Mouse (Mus musculus) limb, embryonic 15.5 days (tissue): Measurements from ENCODE around the gene Kcnf1. TPM values are rescaled to one million over a fixed set of nuclear protein-coding genes. Genes with fewer than 3 reads are reported as not detected.
A peak's percentile ranks its signal among the peaks of the same experiment; 100 is the strongest.

Experiments
- ATAC-seq: fragments of 200-750 bp; cut with Nextera tagmentation; 2 replicates; pipeline ENCODE4 v1.8.0; 2017; ENCODE audit warnings: low read depth, moderate TSS enrichment; ENCODE audit not compliant: insufficient number of reproducible peaks, low FRiP score, low TSS enrichment
- H3K27ac ChIP-seq: fragments of 300-500 bp; sonication (generic); 2 replicates; pipeline ENCODE4 v1.5.1; 2015; ENCODE audit warnings: moderate library complexity, mild to moderate bottlenecking, inconsistent platforms
- H3K27me3 ChIP-seq: fragments of 300-500 bp; sonication (generic); 2 replicates; pipeline ENCODE4 v1.6.1; 2015; ENCODE audit warnings: inconsistent platforms
- H3K36me3 ChIP-seq: fragments of 300-500 bp; sonication (generic); 2 replicates; pipeline ENCODE4 v1.6.1; 2015; ENCODE audit warnings: inconsistent platforms
- H3K4me1 ChIP-seq: fragments of 300-500 bp; sonication (generic); 2 replicates; pipeline ENCODE4 v1.6.1; 2015; ENCODE audit warnings: inconsistent platforms
- H3K4me2 ChIP-seq: fragments of 300-500 bp; sonication (generic); 2 replicates; pipeline ENCODE4 v1.6.1; 2015; ENCODE audit warnings: mild to moderate bottlenecking, inconsistent platforms
- H3K4me3 ChIP-seq: fragments of 300-500 bp; sonication (generic); 2 replicates; pipeline ENCODE4 v1.5.1; 2015; ENCODE audit warnings: mild to moderate bottlenecking, inconsistent platforms
- H3K9ac ChIP-seq: fragments of 300-500 bp; sonication (generic); 2 replicates; pipeline ENCODE4 v1.6.1; 2015; ENCODE audit warnings: inconsistent platforms
- H3K9me3 ChIP-seq: fragments of 300-500 bp; sonication (generic); 2 replicates; pipeline ENCODE4 v1.6.1; 2016; ENCODE audit warnings: inconsistent platforms
- WGBS: fragments of 180-500 bp; shearing (Covaris S2); methylation state at CpG from one replicate; pipeline ENCODE4 v1.1.7; 2015; 5-methylcytosine and 5-hydroxymethylcytosine counted together
- polyA plus RNA-seq: library from polyadenylated mRNA; unstranded; fragments of >200 nt; fragmentation: Nextera tagmentation; extraction: Ambion mirVana; gene quantifications from 2 replicates; pipeline ENCODE4 v1.2.1, GENCODE M21; 2015

Gene Kcnf1
- 0.60 and 0.76 TPM in 2 replicates for polyA plus RNA-seq

DNA sequence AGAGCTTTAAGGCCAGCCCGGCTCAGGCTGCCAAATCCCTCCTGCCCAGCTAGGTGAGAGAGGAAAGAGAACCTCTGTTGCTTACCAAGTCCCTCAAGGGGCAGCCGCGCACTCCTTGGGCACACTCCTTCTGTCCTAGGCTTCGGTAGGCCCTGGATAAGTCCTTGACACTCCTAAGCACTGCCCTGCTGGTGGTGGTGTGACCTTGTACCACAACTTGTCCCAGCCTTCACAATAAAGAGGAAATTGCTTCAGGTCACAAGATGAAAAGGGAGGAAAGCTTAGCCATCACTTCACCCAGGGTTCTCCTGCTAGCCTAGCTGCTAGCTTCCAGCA lies at the start of gene Kcnf1:
TSS of gene Kcnf1 (minus strand) at position 132 of the 336 bp plus-strand sequence.
- Histone ChIP-seq H3K27ac (no peak within 1 kb of the TSS), H3K4me2 (peak within 1 kb of the TSS; percentile 98), H3K4me3 (peak within 1 kb of the TSS; percentile 48), H3K27me3 (peaks cover 36% of the 10 kb centered on the region), H3K9ac (peak within 1 kb of the TSS; percentile 31), H3K4me1 (peaks cover 17% of the 10 kb centered on the region), H3K9me3 (no peaks in the 10 kb centered on the region), H3K36me3 (no peaks in the 10 kb centered on the region)
- 22% methylated on average over 4 of the region's 4 CpGs for WGBS
- ATAC-seq, result no peak

DNA sequence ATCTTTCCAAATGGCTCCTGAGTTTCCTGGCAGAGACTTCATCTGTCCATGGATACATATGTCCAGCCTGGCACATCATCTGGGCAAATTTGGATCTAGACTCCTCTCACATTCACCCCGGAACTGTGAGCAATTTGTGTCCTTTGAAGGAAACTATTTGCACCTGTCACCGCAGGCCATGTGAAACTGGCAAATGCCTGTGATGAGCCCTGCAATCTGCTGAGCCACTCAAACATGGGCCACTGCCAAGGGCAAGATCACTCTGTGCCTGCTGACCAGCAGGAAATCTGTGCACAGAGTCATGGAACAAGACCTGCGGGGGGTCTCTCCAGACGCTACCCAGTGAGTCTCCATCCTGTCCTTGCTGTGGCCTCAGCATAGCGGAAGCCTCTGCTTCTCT lies 48.3 kb upstream of the Kcnf1 start:
- Histone ChIP-seq H3K27me3 (no peaks in the 10 kb centered on the region), H3K36me3 (no peaks in the 10 kb centered on the region), H3K9ac (no peak overlapping the region), H3K4me1 (0 out of 2 replicates have a peak, but pooled peaks cover 2% of the 10 kb centered on the region), H3K9me3 (no peaks in the 10 kb centered on the region), H3K4me3 (no peak overlapping the region), H3K4me2 (no peak overlapping the region), H3K27ac (no peak overlapping the region)
- no peak for ATAC-seq
- 77% methylated on average over 5 of the region's 5 CpGs for WGBS

DNA sequence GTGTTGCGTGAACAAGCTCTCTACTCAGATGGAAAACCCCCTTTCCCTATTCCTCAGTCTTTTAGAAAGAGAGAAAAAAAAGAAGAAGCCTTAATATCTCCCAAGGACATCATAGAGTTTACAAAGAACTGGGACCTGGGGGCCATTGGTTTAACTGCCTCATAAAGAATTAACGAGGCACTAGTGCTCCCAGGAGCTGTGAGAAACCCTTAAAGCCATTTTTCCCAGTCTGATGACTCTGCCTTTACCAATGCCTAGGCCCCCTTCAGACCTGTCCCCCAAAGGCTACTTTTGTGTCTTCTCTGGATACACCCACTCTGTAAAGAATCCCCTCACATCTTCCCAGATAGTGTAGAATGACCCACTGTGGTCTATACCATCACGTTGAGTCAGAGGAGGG lies 46.4 kb upstream of the Kcnf1 start:
- no peak overlapping the region for H3K27ac ChIP-seq
- ATAC-seq, result no peak
- H3K9ac ChIP-seq, result no peak overlapping the region
- no peaks in the 10 kb centered on the region for H3K27me3 ChIP-seq
- no peak overlapping the region for H3K4me2 ChIP-seq
- H3K36me3 ChIP-seq, result no peaks in the 10 kb centered on the region
- 31% methylated on average over 3 of the region's 3 CpGs for WGBS
- H3K9me3 ChIP-seq, result no peaks in the 10 kb centered on the region
- H3K4me1 ChIP-seq, result 0 out of 2 replicates have a peak, but pooled peaks cover 2% of the 10 kb centered on the region
- H3K4me3 ChIP-seq, result no peak overlapping the region

DNA sequence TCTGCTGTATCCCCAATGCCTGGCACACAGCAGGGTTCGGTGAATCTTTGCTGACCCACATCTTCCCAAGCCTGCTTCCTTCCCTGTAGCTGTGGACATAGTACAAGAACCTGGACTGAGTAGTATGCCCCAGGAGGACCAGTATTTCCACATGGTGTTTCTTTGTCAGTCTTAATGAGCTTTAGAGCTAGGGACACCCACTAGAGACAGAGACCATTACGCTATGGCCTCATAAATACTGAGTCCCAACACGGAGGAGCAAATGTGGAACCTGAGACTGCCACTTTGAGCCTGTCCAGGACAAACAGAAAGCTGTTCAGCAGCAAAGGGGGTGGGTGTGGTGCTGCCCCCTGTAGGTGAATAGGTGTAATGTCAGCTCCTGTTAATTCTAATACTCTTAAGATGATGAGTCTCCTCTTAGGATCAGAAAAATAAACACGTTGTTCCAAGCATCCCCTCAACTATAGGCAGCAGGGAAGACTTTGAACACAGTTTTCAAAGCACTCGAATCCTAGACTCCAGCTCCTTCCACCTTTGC lies 45.3 kb upstream of the Kcnf1 start:
- no peak for ATAC-seq
- no peaks in the 10 kb centered on the region for H3K9me3 ChIP-seq
- no peaks in the 10 kb centered on the region for H3K36me3 ChIP-seq
- H3K27ac ChIP-seq, result no peak overlapping the region
- H3K9ac ChIP-seq, result no peak overlapping the region
- no peaks in the 10 kb centered on the region for H3K27me3 ChIP-seq
- WGBS, result 40% methylated on average over 5 of the region's 5 CpGs
- H3K4me3 ChIP-seq, result no peak overlapping the region
- 0 out of 2 replicates have a peak, but pooled peaks cover 2% of the 10 kb centered on the region for H3K4me1 ChIP-seq
- no peak overlapping the region for H3K4me2 ChIP-seq

DNA sequence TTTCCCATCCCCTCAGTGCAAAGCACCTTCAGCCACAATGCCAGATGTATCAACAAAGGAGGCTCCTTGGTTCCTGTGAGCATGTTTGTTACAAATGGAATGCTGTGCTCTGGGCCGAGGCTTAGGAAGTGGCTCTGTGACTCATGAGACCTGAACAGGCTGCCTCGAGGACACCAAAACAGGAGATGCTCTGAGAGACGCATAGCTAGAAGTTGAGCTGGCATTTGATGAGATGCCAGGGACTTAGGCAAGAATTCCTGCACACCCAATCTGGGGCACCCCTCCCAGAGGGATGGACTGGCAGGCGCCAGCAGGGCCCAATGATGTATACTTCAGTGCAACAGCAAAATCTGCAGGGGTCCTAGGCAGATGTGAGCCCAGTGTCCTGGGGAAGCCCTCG lies 43.9 kb upstream of the Kcnf1 start:
- Histone ChIP-seq H3K27ac (no peak overlapping the region), H3K4me2 (no peak overlapping the region), H3K9ac (no peak overlapping the region), H3K9me3 (no peaks in the 10 kb centered on the region), H3K36me3 (no peaks in the 10 kb centered on the region), H3K4me1 (0 out of 2 replicates have a peak, but pooled peaks cover 2% of the 10 kb centered on the region), H3K4me3 (no peak overlapping the region), H3K27me3 (no peaks in the 10 kb centered on the region)
- ATAC-seq, result no peak
- 69% methylated on average over 5 of the region's 5 CpGs for WGBS

DNA sequence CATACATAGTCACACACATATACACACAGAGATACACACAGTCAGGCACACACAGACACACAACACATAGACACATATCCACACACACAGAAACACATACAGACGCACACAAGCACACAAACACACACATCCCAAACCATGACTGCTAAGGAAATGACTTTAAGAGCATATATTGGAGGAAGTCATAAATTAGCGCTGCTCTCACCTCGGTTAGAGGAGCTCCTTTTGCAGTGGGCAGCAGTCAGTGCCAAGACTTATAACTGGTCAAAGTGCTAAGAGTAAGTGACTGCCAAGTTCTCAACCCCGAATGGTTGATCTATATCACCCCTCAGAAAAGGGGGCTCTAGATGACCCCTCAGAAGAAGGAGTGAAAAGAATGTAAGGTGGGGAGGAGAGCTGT lies 42.4 kb upstream of the Kcnf1 start:
- ATAC-seq, result no peak
- Histone ChIP-seq H3K4me1 (0 out of 2 replicates have a peak, but pooled peaks cover 2% of the 10 kb centered on the region), H3K4me3 (no peak overlapping the region), H3K27ac (no peak overlapping the region), H3K27me3 (no peaks in the 10 kb centered on the region), H3K9ac (no peak overlapping the region), H3K9me3 (no peaks in the 10 kb centered on the region), H3K36me3 (no peaks in the 10 kb centered on the region), H3K4me2 (no peak overlapping the region)
- 32% methylated on average over 4 of the region's 4 CpGs for WGBS

DNA sequence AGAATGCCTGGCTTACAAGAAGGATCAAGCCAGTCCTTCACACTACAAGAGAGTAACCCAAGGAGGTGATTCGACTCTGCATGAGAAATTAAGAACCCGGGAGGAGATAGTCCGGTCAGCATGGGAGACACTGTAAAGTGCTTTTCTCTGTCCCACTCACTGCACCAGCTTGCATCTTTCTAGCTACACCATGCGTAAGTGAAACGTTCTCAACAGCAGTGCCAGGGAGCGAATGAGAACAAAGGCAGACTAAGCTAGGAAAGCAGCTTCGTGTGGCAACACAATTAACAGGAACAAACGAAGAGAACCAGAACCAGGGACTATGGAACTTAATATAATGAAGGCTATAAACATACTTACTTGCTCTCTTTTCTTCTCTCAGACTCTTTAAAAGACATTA lies 41.7 kb upstream of the Kcnf1 start:
- Histone ChIP-seq H3K4me1 (0 out of 2 replicates have a peak, but pooled peaks cover 2% of the 10 kb centered on the region), H3K4me2 (no peak overlapping the region), H3K9me3 (no peaks in the 10 kb centered on the region), H3K4me3 (no peak overlapping the region), H3K36me3 (no peaks in the 10 kb centered on the region), H3K9ac (no peak overlapping the region), H3K27ac (no peak overlapping the region), H3K27me3 (no peaks in the 10 kb centered on the region)
- ATAC-seq, result no peak
- 50% methylated on average over 8 of the region's 8 CpGs for whole genome bisulfite sequencing

DNA sequence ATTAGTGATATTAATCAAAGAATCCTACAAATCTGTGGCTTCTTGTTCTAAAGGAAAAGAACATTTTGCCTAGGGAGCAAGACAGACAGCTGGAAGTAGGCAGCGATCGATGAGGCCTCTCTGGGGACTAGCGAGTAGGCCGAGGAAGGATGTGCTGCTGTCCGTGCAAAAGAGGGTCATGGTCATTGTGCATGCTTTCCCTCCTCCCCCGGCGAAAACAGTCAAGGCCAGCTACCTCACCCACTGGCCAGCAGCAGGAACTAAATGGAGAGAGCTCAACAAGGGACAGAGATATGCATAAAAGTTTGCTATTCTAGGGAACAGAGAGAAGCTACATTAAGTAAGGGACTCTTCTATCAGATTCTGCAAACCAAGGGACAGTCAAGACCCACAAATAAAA lies 39.1 kb upstream of the Kcnf1 start:
- no peaks in the 10 kb centered on the region for H3K36me3 ChIP-seq
- no peak for ATAC-seq
- H3K4me3 ChIP-seq, result no peak overlapping the region
- WGBS, result 91% methylated on average over 7 of the region's 7 CpGs
- H3K4me2 ChIP-seq, result no peak overlapping the region
- H3K27ac ChIP-seq, result no peak overlapping the region
- no peaks in the 10 kb centered on the region for H3K4me1 ChIP-seq
- no peaks in the 10 kb centered on the region for H3K9me3 ChIP-seq
- no peak overlapping the region for H3K9ac ChIP-seq
- H3K27me3 ChIP-seq, result no peaks in the 10 kb centered on the region

DNA sequence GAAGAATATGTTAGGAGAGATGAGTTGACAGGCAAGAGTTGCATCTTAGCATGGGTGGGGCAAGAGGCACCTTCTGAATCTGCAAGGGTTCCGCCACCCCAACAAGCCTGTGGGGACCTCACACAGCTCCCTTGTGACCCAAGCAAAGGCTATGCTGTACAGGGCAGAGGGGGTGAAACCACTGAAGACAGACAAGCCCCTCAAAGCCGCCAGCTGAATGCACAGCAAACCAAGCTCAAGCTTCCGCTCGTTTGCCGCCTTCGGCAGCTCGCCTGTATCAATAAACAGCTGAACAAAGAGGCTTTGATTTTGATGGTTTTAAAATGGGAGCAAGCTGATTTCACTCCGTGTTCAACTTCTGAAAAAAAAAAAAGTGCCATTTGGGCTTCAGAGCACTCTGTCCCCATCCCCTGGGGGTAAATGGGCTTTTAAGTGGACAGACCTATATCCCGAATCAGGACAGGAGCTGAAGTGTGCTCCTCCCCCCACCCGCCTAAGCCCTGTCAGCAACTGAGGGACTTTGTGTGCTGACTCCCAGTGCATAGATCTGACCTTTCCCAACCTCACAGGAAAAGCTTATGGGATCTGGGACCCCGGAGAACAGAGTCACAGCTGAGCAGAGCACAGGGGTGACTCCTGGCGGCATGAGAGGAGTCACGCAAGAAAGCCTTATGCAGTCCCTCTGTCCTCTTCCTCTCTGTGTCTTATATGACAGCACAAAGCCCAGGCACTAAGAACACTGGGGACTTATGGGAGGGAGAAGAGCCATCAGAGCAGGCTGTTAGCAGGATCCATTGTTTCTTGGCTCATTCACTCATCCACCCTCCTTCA lies 26.0 kb upstream of the Kcnf1 start:
- no peak overlapping the region for H3K27ac ChIP-seq
- no peak overlapping the region for H3K4me3 ChIP-seq
- H3K4me1 ChIP-seq, result no peaks in the 10 kb centered on the region; the same call in 1 of the 2 replicates
- no peak for ATAC-seq
- H3K27me3 ChIP-seq, result no peaks in the 10 kb centered on the region
- no peaks in the 10 kb centered on the region for H3K36me3 ChIP-seq
- H3K4me2 ChIP-seq, result no peak overlapping the region
- no peaks in the 10 kb centered on the region for H3K9me3 ChIP-seq
- no peak overlapping the region for H3K9ac ChIP-seq
- WGBS, result 45% methylated on average over 13 of the region's 13 CpGs

DNA sequence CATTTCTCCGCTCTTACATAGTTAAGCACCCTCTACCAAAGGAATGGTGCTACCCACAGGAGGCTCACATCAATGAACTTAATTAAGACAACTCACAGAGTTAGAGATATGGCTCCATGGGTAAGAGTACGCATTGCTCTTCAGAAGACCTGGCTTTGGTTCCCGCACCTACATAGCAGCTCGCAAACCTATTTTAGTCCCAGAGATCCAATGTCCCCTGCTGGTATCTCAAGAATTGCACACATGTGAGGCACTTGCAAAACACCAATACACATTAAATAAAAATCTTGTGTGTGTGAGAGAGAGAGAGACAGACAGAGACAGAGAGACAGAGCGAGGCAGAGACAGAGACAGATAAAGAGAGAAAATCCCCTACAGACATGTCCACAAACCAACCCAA lies 21.9 kb upstream of the Kcnf1 start:
- H3K4me2 ChIP-seq, result no peak overlapping the region
- H3K4me1 ChIP-seq, result no peaks in the 10 kb centered on the region; the same call in 1 of the 2 replicates
- H3K36me3 ChIP-seq, result no peaks in the 10 kb centered on the region
- 90% methylated on average over 5 of the region's 5 CpGs for WGBS
- H3K9me3 ChIP-seq, result no peaks in the 10 kb centered on the region
- no peak overlapping the region for H3K9ac ChIP-seq
- ATAC-seq, result no peak
- H3K27ac ChIP-seq, result no peak overlapping the region
- H3K27me3 ChIP-seq, result no peaks in the 10 kb centered on the region
- H3K4me3 ChIP-seq, result no peak overlapping the region

DNA sequence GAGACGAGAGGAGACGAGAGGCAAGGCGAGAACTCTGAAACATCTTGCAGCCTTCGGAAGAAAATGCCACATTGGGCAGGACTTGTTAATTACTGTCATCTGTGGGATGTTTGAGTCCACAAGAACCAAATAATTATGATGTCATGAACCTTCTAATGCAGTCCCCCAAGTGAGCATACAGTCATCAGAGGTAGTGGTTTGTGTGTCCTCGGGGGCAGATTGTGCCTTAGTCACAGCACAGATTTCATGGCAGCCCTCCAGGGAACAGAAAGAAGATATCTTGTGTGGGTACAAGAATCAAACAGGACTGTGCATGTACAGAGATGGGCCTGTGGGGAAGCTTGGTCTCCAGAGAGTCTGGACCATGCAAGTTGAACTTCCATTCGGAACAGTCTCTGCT lies 17.5 kb upstream of the Kcnf1 start:
- Histone ChIP-seq H3K4me1 (no peaks in the 10 kb centered on the region), H3K27me3 (no peaks in the 10 kb centered on the region), H3K9ac (no peak overlapping the region), H3K27ac (no peak overlapping the region), H3K9me3 (no peaks in the 10 kb centered on the region), H3K36me3 (no peaks in the 10 kb centered on the region), H3K4me3 (no peak overlapping the region), H3K4me2 (no peak overlapping the region)
- ATAC-seq, result no peak
- 85% methylated on average over 6 of the region's 6 CpGs for WGBS

DNA sequence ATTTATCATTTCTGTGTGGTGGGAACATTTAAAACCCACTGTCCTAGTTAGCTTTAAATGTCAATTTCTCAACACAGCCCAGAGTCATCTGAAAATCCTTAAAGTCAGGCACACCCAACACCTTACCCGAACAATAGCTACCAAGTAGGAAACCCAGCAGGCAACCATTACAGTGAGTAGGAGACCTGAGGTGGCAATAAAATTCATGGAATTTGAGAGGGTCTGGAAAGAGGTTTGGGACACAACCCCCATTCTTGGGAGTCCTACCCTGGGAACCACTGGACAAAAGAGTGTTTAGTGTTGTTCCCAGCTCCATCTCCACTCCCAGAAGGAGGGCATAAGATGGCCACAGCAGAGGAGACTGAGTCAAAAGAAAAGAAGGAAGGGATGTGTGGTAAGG lies 16.6 kb upstream of the Kcnf1 start:
- WGBS, result 41% methylated on average over 1 of the region's 1 CpGs
- H3K9me3 ChIP-seq, result no peaks in the 10 kb centered on the region
- H3K4me3 ChIP-seq, result no peak overlapping the region
- no peaks in the 10 kb centered on the region for H3K36me3 ChIP-seq
- H3K4me1 ChIP-seq, result no peaks in the 10 kb centered on the region
- ATAC-seq, result no peak
- H3K27ac ChIP-seq, result no peak overlapping the region
- no peak overlapping the region for H3K9ac ChIP-seq
- H3K27me3 ChIP-seq, result no peaks in the 10 kb centered on the region
- no peak overlapping the region for H3K4me2 ChIP-seq
